Mouse (Mus musculus) liver, embryonic 16.5 days (tissue): ENCODE measurements around the gene Fam19a3. TPM values are rescaled to one million over a fixed set of nuclear protein-coding genes. Genes with fewer than 3 reads are reported as not detected.

Experiments used
- ATAC-seq: fragments of 200-750 bp; cut with Nextera tagmentation; 2 replicates; pipeline ENCODE4 v1.8.0; 2017; ENCODE audit warnings: low read depth, mild to moderate bottlenecking, moderate number of reproducible peaks, moderate library complexity
- H3K27ac ChIP-seq: fragments of 300-500 bp; sonication (generic); 2 replicates; pipeline ENCODE4 v1.5.1; 2014; ENCODE audit warnings: mild to moderate bottlenecking, low read length
- H3K27me3 ChIP-seq: fragments of 300-500 bp; sonication (generic); 2 replicates; pipeline ENCODE4 v1.6.1; 2014; ENCODE audit warnings: low read depth, low read length, mixed read lengths; ENCODE audit not compliant: control insufficient read depth, insufficient read depth
- H3K36me3 ChIP-seq: fragments of 300-500 bp; sonication (generic); 2 replicates; pipeline ENCODE4 v1.6.1; 2014; ENCODE audit warnings: mild to moderate bottlenecking; ENCODE audit not compliant: control insufficient read depth, insufficient read depth
- H3K4me1 ChIP-seq: fragments of 300-500 bp; sonication (generic); 2 replicates; pipeline ENCODE4 v1.6.1; 2014; ENCODE audit warnings: low read depth, low read length, mixed read lengths; ENCODE audit not compliant: control insufficient read depth
- H3K4me2 ChIP-seq: fragments of 300-500 bp; sonication (generic); 2 replicates; pipeline ENCODE4 v1.6.1; 2014; ENCODE audit warnings: low read depth, low read length, mixed read lengths
- H3K4me3 ChIP-seq: fragments of 300-500 bp; sonication (generic); 2 replicates; pipeline ENCODE4 v1.5.1; 2014; ENCODE audit warnings: low read depth, mild to moderate bottlenecking, low read length
- H3K9ac ChIP-seq: fragments of 300-500 bp; sonication (generic); 2 replicates; pipeline ENCODE4 v1.6.1; 2014; ENCODE audit warnings: low read depth, low read length
- H3K9me3 ChIP-seq: fragments of 300-500 bp; sonication (generic); replicated peaks from 2 replicates; pipeline ENCODE4 v1.6.1; 2016; ENCODE audit warnings: low read length; ENCODE audit not compliant: control insufficient read depth
- WGBS: fragments of 180-500 bp; shearing (Covaris S2); extraction: QIAGEN DNeasy Blood & Tissue Kit; methylation state at CpG from one replicate; pipeline ENCODE4 v1.1.7; 2014; ENCODE audit not compliant: insufficient replicate concordance; 5-methylcytosine and 5-hydroxymethylcytosine counted together
- polyA plus RNA-seq: library from polyadenylated mRNA; unstranded; fragments of >200 nt; fragmentation: Nextera tagmentation; extraction: Ambion mirVana; gene quantifications from 2 replicates; pipeline ENCODE4 v1.2.1, GENCODE M21; 2015

Gene Fam19a3
- polyA plus RNA-seq: 0.04 TPM in 1 of 2 replicates, not detected in the other

- Histone ChIP-seq H3K4me2 (peak within 1 kb of the TSS; percentile 72), H3K36me3 (no peaks in the 10 kb centered on the region), H3K27me3 (peaks cover 85% of the 10 kb centered on the region), H3K9me3 (no peaks in the 10 kb centered on the region), H3K4me3 (peak within 1 kb of the TSS; percentile 55), H3K4me1 (peaks cover 16% of the 10 kb centered on the region), H3K27ac (no peak within 1 kb of the TSS), H3K9ac (peak within 1 kb of the TSS; percentile 18; the same call in 1 of the 2 replicates)
- 0% methylated on average over 26 of the region's 26 CpGs for WGBS
- ATAC-seq: 0 out of 2 replicates have a peak, but pooled peaks have one; percentile 2
These were observed at the start of gene Fam19a3 for GRCm38 (mm10) chr3:104781471-104781903. Gene Fam19a3 (minus strand): TSS chr3:104781840.

GRCm38 (mm10) chr3:104822413-104822812, 40.8 kb upstream of the Fam19a3 start:
- Histone ChIP-seq H3K4me3 (no peak overlapping the region), H3K9me3 (no peaks in the 10 kb centered on the region), H3K9ac (no peak overlapping the region), H3K27me3 (no peaks in the 10 kb centered on the region), H3K27ac (no peak overlapping the region), H3K36me3 (peaks cover 14% of the 10 kb centered on the region), H3K4me2 (no peak overlapping the region), H3K4me1 (peaks cover 12% of the 10 kb centered on the region)
- no peak for ATAC-seq
- WGBS: 77% methylated on average over 3 of the region's 3 CpGs

GRCm38 (mm10) chr3:104820426-104820825, 38.8 kb upstream of the Fam19a3 start:
- WGBS: 68% methylated on average over 1 of the region's 1 CpGs
- no peak overlapping the region for H3K4me2 ChIP-seq
- no peak for ATAC-seq

GRCm38 (mm10) chr3:104818749-104819134, 37.1 kb upstream of the Fam19a3 start:
- Histone ChIP-seq H3K4me3 (peak overlapping the region; percentile 73), H3K36me3 (peaks cover 8% of the 10 kb centered on the region), H3K27me3 (no peaks in the 10 kb centered on the region), H3K9me3 (no peaks in the 10 kb centered on the region), H3K9ac (peak overlapping the region; percentile 78), H3K27ac (peak overlapping the region; percentile 77), H3K4me2 (peak overlapping the region; percentile 77), H3K4me1 (peaks cover 17% of the 10 kb centered on the region)
- 2% methylated on average over 3 of the region's 3 CpGs for WGBS
- no peak for ATAC-seq

More at GRCm38 (mm10) chr3:104820426-104820825, 38.8 kb upstream of the Fam19a3 start:
- no peak overlapping the region for H3K27ac ChIP-seq
- no peaks in the 10 kb centered on the region for H3K9me3 ChIP-seq
- H3K9ac ChIP-seq: no peak overlapping the region
- H3K36me3 ChIP-seq: peaks cover 8% of the 10 kb centered on the region
- peaks cover 17% of the 10 kb centered on the region for H3K4me1 ChIP-seq
- H3K27me3 ChIP-seq: no peaks in the 10 kb centered on the region
- no peak overlapping the region for H3K4me3 ChIP-seq

- H3K4me1 ChIP-seq: peaks cover 17% of the 10 kb centered on the region
- WGBS: under 1% methylated on average over 39 of the region's 40 CpGs
- H3K36me3 ChIP-seq: peaks cover 8% of the 10 kb centered on the region
- H3K9ac ChIP-seq: peak within 1 kb of the TSS; percentile 78
- peak; percentile 93 for ATAC-seq
- peak within 1 kb of the TSS; percentile 77 for H3K27ac ChIP-seq
- H3K27me3 ChIP-seq: no peaks in the 10 kb centered on the region
- H3K9me3 ChIP-seq: no peaks in the 10 kb centered on the region
- H3K4me2 ChIP-seq: peak within 1 kb of the TSS; percentile 77
- peak within 1 kb of the TSS; percentile 73 for H3K4me3 ChIP-seq
These were observed 36.5 kb upstream of the Fam19a3 start, which contains the start of gene Mov10 for GRCm38 (mm10) chr3:104817991-104818748. Gene Mov10 (minus strand): TSS chr3:104818563.

GRCm38 (mm10) chr3:104817481-104817990, 35.9 kb upstream of the Fam19a3 start:
- Histone ChIP-seq H3K27ac (peak overlapping the region; percentile 77), H3K27me3 (no peaks in the 10 kb centered on the region), H3K4me2 (peak overlapping the region; percentile 77), H3K9ac (peak overlapping the region; percentile 78), H3K4me3 (peak overlapping the region; percentile 73), H3K36me3 (peaks cover 8% of the 10 kb centered on the region), H3K9me3 (no peaks in the 10 kb centered on the region), H3K4me1 (peaks cover 17% of the 10 kb centered on the region)
- ATAC-seq: peak; percentile 33
- WGBS: under 1% methylated on average over 42 of the region's 46 CpGs

GRCm38 (mm10) chr3:104816130-104816529, 34.5 kb upstream of the Fam19a3 start:
- no peak overlapping the region for H3K27ac ChIP-seq
- 0 out of 2 replicates have a peak overlapping the region, but pooled peaks have one; percentile 77 for H3K4me2 ChIP-seq
- no peaks in the 10 kb centered on the region for H3K9me3 ChIP-seq
- no peak for ATAC-seq
- peaks cover 17% of the 10 kb centered on the region for H3K4me1 ChIP-seq
- H3K36me3 ChIP-seq: peaks cover 4% of the 10 kb centered on the region
- no peak overlapping the region for H3K9ac ChIP-seq
- WGBS: 93% methylated on average over 7 of the region's 7 CpGs
- H3K4me3 ChIP-seq: no peak overlapping the region
- no peaks in the 10 kb centered on the region for H3K27me3 ChIP-seq

GRCm38 (mm10) chr3:104815346-104815745, 33.7 kb upstream of the Fam19a3 start:
- no peak overlapping the region for H3K9ac ChIP-seq
- H3K4me3 ChIP-seq: no peak overlapping the region
- 70% methylated on average over 2 of the region's 2 CpGs for WGBS
- H3K4me2 ChIP-seq: no peak overlapping the region
- no peak overlapping the region for H3K27ac ChIP-seq
- no peak for ATAC-seq
- H3K27me3 ChIP-seq: no peaks in the 10 kb centered on the region
- H3K9me3 ChIP-seq: no peaks in the 10 kb centered on the region
- H3K4me1 ChIP-seq: peaks cover 17% of the 10 kb centered on the region
- no peaks in the 10 kb centered on the region for H3K36me3 ChIP-seq

- Histone ChIP-seq H3K9me3 (no peaks in the 10 kb centered on the region), H3K27ac (no peak overlapping the region), H3K36me3 (no peaks in the 10 kb centered on the region), H3K27me3 (no peaks in the 10 kb centered on the region), H3K4me2 (no peak overlapping the region), H3K4me3 (no peak overlapping the region), H3K4me1 (peaks cover 17% of the 10 kb centered on the region), H3K9ac (no peak overlapping the region)
- WGBS: 82% methylated on average over 1 of the region's 1 CpGs
- no peak for ATAC-seq
These were observed 33.1 kb upstream of the Fam19a3 start for GRCm38 (mm10) chr3:104814746-104815145.
